Mouse (Mus musculus): Measurements from ENCODE around the gene Slc9a1. TPM values are rescaled to one million over a fixed set of nuclear protein-coding genes. Genes with fewer than 3 reads are reported as not detected.

The Slc9a1 gene
- total RNA-seq, 2 experiments from 2014 or later = 48.6 to 54.2 TPM

DNA sequence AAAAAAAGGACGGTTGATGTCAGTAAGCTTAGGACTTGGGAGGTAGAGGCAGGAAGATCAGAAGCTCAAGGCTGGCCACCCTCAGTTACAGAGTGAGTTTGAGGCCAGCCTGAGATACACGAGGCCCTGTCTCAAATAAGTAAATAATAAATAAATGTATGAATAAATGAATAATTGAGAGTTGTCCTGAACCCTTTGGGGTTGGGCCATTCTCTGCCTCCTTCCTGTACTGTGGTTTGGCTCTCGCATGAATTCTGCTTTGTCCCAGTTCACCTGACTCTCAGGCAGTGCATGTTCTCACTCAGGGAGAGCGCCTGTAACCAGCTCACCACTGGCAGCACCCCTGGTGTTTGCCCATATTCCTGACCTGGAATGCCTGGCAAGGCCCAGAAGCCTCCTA is 4.5 kb downstream of the Slc9a1 start:
- no peak for DNase-seq

DNA sequence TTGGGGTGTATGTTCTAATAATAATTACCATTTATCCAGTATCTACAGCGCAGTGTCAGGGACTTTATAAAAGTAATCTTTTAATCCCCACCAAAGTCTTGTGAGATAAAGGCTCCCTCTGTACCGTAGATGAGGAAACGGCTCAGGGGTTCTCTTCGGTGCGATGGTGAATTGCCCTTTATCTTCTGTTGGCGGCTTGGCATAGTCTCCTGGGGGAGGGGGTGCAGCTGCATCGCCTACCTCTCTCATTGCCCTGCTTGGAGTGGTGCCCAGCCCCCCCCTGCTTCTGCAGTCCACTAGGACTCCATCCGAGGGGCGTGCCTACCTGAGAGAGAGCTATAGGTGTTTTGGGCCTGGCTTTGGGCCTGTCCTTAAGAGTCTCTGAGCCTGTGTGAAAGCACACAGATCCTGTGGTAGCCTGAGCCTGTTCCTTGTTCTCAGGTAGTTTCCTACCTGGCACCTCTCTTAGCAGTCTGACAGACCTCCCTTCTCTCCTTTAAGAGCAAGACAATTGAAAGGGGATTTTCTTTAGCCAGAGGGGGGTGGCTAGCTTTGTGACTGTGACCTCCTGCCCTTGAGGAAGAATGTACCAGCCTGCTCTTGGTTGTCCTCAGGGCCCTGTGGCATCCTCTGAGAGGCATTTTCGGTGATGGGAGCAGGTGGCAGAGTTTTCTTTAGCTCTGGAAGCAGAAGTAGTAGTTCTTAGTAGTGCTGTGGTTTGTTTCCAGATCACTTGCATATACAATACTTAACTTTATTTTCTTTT is 6.5 kb downstream of the Slc9a1 start:
- DNase-seq = no peak

DNA sequence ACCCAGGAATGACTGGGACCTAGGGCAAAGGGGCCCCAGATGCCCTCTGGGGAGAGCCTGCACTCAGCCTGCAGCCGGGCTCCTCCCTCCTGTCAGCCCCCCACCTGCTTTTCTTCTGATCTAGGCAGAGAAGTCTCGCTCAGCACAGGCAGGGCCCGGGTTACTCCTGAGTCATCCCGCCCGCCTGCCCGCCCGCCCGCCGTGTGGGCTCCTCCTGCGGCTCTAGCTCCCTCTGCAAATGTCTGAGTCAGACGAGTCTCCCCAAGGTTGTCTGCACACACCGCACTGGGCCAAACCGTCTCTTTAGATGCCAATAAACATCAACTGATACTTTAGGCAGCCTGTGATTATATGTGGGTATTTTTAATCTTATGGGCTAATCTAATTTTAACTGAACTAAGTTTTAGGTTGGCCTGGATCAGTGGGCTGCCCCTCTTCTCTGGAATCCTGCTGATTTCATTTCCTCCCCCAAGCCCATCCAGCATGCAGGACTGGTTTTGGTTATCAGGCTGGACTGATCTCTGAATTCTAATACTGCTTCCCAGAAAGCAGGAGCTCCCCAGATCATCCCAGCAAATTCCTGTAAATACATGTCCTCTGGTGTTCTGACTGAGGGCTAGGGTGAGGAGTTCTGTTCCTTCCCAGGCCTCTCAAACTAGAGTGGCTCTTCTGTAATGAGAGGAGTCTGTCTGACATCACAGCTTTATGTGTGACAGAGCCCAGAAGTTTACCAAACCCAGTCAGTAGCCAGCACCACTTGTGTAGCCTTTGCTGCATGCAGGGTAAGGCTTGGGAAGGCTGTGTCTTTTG is 8.9 kb downstream of the Slc9a1 start:
- DNase-seq = peak; percentile 84 to 85

DNA sequence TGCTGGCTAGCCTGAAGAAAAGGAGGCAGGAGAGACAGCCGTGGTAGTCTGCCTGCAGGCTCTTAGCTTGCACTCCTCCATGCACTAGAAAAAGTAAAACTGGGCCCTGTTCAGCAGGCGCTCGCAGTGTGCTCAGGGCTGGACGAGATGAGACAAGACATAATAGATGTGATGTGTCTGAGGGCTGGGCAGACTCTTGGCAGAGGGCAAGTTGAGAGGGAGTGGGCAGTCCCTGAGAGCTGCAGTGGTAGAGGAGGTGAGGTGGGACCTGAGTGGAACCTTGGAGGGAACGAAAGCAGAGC is 9.5 kb downstream of the Slc9a1 start:
- no peak for DNase-seq

DNA sequence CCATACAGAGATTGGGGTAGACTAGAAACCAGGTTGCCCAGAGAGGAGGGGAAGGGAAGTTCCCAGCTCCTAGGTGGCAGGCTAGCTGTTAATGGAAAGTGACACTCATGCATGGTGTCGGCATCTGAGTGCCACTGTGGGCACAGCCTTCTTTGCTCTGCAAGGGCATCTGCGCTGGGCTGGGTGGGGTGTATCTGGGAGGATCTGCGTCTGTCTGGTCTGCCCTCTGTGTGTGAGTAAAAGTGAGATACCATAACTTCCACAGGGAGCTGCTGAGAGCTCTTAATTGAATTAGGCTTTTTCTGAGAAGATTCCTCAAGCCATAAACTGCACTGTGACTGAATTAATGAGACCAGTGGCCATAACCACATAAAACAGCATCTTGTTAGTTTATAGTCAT is 10.4 kb downstream of the Slc9a1 start:
- DNase-seq = no peak

DNA sequence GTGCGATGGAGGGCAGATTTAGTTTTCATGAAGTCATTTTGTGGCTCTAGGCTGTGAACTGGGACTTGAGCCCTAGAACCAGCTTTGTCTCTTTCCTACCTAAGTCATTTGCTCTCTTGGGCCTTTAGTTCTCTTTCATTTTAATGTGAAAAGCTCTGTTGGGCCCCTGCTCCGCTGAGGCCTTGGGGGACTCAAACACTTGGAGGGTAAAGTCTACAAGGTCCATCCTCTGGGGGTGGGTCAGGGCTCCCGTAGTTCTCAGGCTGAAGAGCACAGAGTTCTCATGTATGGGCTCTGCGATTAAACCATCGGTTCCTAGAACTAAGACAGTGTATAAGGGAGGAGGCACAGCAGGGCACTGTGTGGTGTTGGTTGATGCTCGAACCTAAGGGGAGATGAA is 11.0 kb downstream of the Slc9a1 start:
- DNase-seq = no peak

DNA sequence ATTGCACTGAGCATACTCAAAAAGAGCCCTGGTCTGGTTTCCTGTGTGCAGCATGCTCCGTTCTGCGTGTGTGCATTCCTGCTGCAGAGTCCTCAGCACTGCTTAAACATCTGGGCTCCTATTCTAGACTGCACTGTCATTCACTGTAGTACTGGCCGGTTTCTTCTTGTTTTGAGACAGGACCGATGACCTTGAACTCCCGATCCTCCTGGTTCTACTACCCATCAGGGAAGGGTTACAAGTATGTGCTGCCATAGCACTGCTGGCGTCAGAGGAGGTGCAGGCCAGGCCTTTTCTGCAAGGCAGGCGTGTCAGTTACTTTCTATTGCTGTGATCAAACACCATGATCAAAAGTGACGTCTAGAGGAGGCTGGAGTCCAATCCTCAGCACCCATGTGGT is 11.6 kb downstream of the Slc9a1 start:
- no peak for DNase-seq

DNA sequence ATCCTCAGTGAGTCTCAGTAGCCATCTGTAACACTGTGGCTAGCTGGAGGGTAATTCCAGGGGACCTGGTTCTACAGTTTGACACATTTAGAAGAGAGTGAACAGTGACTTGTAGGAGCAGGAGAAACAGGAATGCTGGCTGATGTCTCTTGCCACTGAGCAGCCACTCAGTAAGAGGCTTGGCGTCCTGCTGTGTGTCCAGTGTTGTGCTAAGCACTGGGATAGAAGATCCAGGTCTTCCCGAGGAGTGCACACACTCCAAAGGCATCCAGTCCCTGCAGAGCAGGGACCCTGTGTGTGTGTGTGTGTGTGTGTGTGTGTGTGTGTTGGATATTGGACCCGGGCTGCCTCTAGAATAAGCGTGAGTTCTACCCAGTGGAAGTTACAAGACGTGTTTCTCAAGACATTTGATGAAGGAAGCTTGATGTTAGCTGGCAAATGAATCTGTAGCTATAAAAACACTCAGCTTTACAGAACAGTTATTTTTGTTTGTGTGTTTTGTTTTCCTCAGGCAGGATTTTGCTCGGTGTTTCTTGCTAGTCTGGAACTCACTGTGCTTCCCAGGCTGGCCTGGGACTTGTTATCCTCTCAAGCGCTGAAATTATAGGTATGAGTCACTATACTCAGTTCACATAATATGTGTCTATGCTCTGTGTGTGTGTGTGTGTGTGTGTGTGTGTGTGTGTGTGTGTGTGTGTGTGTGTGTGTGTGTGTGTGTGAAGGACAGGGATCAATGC is 16.7 kb downstream of the Slc9a1 start:
- no peak for DNase-seq

DNA sequence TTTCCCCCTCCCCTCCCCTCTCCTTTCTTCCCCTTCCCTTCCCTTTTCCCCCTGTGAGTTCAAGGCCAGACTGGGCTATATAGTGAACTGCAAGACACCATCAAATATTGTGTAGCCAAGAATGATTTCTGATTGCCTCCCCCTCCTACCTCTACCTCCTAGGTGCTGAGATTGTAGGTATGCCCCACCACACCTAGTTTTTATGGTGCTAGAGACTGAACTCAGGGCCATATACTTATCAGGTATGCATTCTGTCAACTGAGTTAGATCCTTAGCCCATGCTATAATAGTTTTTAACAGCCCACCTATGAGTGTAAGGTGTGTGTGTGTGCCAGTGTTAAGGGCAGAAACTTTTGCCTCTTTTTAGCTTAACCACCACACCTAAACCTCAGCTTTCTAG is 17.5 kb downstream of the Slc9a1 start:
- DNase-seq = no peak

DNA sequence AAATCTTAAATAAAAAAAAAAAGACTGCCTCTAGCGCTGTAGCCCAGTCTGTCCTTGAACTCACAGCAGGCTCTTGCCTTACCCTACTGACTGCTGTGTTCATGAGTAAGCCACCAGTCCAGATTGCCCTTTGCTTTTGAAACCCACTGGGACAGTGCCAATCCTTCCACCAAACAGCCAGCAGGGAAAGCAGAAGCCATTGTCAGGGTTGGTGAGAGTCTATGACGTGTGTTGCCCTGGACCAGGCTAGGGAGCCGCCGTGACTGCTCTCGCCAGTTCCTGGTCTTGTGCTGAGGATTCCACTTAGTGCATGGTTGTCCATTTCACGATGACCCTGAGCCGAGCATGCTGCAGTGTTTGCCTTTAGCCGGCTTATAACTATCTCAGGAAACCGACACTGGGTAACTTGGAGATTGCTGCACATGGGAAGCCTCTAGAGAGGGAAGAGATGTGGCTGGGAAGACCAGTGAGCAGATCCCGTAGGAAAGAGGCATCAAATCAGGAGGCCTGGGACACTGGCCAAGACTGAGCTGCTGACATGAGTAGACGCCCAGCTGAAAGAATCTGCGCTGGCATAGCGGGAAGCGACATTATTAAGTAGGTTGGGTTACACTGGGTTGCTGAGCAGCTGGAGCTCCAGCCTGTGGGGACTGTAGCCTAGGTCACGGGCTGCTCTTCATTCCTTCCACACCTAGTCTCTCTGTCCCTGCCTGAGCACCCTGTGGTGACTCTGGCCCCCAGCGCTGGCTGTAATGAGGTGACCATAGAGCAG is 19.5 kb downstream of the Slc9a1 start:
- DNase-seq = peak; percentile 82 to 88

DNA sequence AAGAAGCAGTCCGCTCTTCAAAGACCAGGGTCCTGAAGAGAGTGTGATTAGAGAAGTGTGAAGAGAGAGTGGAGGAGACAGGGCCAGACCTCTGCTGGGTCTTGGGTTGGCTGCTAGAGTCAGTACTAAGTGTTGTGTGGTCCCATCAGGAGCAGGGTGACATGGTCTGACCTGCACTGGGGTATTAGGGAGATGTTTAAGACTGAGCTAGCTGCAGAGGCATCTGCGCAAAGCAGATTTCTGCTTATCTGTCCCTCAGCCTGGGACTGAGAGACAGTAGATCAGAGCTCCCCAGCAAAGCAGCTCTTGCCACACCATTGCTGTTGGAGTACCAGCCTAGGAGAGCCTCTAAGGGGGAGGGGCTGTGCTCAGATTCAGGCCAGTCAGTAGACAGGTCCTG is 20.5 kb downstream of the Slc9a1 start:
- DNase-seq = no peak

DNA sequence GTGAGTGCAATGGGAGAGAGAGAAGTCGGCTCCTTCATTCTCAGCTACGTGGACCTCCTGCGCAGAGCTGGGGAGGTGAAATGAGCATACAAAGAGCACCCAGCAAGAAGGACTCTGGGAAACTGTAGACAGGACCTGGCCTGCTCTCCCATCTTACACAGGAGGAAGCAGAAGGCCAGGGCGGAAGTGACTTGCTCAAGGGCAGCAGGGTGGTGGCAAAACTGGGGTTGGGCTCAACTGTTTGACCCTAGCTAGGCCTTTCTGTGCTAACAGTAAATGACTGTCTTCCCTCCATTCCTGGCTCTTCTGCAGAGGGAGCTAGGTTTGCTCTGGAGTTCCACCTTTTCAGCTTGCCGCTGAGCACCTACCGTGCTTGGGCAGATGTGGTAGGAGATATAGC is 21.1 kb downstream of the Slc9a1 start:
- no peak for DNase-seq

DNA sequence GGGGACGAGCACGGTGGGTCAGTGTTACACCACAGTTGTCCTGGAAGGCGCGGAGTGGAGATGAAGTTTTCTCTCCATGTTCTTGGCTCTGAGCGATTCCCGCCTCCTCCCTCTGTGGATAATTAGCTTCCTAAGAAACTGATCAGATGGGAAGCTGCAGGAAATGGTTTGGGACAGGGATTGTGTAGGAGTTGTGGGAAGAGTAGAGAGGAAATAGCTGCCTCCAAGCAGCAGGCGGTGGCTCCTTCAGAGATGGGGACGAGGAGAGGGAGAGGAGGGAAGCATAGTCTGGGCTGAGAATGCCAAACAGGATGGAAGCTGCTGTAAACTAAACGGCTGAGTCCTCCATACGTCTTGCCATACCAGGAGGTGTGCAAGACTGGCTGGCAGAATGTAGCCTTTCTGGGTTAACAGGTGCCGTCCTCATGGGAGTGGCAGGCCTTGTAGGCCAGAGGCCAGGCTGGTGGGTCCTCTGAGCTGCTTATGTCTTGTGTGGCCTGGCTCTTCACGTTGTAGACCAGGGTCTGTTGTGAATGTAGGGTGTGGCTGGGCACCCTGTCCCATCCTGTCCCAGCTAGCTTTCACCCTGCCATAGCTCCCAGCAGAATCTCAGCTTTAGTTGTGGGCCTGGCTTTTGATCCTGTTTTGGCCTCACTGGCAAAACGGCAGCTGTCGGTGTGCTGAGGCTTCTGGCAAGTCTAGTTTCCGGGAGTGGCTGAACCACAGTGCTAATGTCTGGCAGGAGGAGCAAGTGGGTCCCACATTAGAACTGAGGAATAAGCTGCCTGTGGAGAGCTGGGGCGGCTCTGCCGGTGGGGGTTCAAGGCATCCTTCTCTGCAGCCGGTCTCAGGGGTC is 21.9 kb downstream of the Slc9a1 start:
- DNase-seq = no peak

DNA sequence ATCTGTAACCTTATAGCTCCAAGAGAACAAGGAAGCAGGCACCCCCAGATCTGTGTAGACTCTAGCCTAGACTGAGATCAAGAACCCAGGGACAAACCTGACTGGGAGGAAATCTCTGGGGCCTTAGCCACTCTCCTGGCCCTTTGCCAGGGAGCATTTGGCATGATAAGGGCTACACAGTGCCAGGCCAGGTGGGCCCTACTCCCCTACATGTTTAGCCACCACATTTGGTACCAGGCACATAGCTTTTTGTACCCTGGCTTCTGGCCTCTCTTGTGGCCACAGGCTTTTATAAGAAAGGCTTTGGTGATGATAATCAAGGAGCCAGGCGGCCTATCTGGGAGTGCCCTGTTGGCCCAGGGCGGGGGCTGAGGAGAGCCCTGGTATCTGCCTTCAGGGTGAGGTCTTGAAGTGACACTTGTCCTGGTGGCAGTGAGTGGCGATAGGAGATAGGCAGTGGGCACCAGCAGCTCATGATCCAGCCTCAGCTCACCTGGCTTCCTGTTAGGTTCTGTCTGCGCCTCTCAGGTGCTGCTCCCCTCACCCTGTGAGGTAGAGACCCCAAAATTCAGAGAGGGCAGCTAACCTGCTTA is 25.6 kb downstream of the Slc9a1 start:
- DNase-seq = no peak

DNA sequence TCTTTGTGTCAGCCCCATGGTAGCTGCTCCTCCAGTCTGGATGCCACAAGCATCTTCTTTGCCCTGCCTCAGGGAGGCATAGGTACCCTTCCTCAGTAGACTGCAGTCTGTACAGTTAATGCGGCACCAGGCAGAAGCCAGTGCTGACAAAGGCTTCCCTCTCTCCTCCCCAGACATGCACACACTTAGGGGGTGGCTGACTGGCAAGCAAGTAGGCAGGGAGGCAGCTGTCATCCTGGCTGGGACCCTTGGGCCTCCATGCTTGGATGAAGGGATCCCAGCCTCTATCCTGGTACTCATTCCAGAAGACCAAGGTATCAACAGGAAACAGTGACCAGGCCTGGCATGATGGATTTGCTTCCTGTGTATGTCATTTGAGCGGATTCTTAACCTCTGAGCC is 26.6 kb downstream of the Slc9a1 start:
- no peak for DNase-seq

DNA sequence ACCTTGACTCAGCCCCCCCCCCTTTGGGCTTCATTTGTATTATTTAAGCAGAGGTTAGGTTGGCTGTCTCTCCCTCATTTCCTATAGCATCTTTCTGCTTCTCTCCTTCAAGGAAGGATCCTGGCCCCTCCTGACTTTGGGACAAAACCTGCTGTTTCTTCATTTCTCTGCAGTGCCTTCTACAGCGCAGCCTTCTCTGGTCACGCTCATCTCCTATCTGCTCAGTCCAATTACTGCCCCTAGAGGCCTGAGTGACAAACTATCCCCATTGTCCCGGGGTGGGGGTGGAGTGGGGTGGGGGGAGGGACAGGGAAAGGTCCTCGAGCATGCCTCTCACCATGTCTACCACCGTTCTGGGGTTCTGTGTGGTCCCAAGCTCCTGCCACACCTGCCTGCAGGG is 27.8 kb downstream of the Slc9a1 start:
- DNase-seq = no peak

DNA sequence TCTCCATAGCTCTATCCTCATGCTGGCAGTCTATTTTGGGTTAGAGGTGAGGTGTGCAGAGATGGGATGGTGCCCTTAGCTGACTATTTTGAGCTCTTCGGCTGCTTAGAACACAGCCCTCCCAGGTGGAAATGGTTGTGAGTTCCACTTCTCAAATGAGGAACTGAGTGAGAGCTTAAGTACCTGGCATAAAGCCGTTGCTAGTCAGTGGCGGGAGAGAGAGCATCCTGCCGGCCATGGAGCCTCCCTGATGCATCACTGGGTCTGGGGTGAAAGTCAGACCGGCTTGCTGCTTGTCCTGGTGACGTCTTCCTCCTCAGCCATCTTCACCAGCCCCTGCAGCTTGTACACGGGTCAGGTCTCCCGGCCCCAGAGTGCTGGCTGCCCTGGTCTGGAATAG is 28.5 kb downstream of the Slc9a1 start:
- DNase-seq = no peak

DNA sequence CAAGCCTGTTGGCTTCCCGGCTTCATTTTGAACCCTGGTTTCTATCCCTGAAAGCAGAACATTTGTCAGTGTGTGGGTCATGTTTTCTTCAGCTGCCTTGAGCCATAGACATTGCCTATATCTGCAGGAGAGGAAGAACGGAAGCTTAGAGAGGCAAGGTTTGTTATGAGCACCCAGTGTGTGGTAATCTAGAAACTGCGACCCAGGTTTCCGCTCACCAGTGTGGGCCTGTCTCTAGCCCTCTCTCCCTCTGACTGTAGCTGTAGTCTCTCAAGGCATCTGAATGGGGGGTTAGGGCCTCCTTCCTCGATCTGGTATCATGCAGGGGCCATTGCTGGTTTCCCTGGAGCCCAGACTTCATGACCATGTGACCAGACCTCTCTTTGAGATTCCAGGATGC is 29.1 kb downstream of the Slc9a1 start:
- DNase-seq = no peak

DNA sequence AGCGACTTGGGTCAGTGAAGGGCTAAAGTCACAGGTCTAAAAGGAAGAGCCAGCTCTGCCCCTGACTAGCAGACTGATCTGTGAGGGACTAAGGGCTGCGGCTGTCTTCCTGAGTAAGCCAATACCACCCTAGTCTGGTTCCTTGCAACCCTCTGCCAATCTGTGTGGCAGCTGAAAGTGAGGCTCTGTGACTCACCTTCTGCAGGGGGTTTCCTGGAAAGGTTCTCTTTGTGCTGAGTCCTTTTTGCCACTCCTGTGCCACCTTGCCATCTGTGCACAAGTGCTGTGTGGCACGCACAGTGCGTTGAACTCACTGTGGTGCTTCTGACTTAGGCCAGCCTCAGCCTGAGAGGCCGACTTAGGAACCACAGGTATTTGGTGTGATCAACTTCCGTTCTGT is 30.0 kb downstream of the Slc9a1 start:
- no peak for DNase-seq

DNA sequence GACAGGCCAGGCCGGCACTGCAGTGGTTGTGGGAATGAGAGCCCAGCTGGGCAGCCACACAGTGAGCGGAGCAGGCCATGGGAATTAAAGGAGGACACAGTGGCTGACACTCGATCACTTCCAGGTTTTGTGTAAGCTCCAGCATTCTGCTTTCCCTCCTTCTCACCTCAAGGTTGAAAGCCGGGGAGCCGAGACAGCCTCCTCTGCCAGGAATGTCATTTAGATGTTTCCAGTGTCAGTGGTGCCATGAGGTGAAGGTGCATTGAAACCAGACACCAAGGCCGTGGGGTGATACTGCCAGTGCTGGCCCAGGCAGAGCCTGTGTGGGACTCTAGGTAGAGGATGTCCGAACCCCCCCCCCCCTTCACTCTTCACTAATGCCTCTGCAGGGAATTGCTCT is 30.6 kb downstream of the Slc9a1 start:
- DNase-seq = no peak

DNA sequence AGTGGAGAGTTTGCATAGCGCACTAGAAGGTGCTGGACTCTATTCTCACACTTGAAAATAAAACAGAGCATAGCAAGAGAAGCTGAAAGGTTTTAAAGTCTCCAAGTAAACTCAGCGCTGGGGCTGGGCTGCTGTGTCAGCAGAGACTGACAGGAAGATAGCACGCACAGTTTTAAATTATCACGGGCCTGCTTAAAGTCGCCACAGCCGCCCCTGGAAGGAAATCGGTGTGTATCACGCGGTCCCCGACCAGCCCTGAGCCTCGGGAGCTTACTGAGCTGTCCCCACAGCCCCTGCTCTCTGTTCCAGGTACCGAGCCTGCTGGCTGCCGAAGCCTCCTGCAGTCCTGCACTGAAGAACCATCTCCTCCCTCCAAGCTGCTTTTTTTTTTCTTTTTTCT is 32.5 kb downstream of the Slc9a1 start:
- DNase-seq = no peak

Measured in adrenal gland, postnatal 36 days (tissue).